Comparison of ENCODE assay signal across 8 mouse cellular contexts in the genomic region with DNA sequence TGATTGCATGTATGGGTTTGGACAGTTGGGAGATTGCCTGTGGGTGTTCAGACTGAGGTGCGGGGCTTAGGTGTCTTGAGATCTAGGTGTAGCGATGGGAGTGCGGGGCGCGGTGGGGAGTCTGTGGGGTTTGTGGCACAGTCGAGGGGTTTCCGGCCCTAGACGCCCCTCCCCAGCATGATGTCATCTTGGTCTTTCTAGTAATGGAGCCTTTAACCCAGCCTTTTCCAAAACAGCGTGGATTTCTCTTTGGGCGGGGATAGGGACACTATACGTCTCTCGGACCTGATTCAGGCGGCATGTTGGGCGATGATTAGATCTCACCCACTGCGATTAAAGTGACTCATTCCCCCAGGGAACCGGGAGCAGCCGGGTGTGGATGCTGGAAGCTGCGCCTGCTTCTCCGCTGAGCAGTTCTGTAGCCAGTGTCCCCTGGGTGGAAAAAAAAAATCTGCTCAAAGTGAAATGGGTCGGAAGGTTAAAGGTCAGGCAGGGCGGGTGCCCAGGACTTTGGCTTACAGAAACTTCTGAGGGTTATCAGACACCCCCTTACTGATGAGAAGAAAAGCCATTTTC. TPM values are rescaled to one million over a fixed set of nuclear protein-coding genes. Genes with fewer than 3 reads are reported as not detected.
DNase-seq lines count a peak whose midpoint lies in the region; ATAC-seq and TF ChIP-seq lines count a peak whose summit lies in the region.

No protein-coding gene starts in this region.

- no peak for DNase-seq in ES-E14 (ENCODE audit: low read depth, low spot score)
- peak; percentile 61 for DNase-seq in c-Kit-positive CD71-positive TER-119-positive erythroid progenitor cells, embryonic 14.5 days (ENCODE audit: low spot score)
- DNase-seq in forebrain, embryonic 14.5 days (ENCODE audit: low spot score), result peak; percentile 67
- DNase-seq in heart, postnatal 10 days, result peak; percentile 60 to 63
- peak; percentile 79 to 84 for DNase-seq in kidney, postnatal 36 days
- DNase-seq in lung, adult 2 months, result peak; percentile 49
- DNase-seq in retina, postnatal 1 day, result peak; percentile 59
- peak; percentile 38 for DNase-seq in urinary bladder, postnatal 25 days (ENCODE audit: low spot score)

- intact Hi-C loops in heart, postnatal 10 days (cut with DNase I), result no loop called here

- peak; percentile 17 for ATAC-seq in forebrain, embryonic 14.5 days

- TF ChIP-seq CTCF in lung, adult 2 months (IDR thresholded peaks at IDR 0.05; ENCODE audit: insufficient read depth, low read length), result no peak

- peaks cover 0 to 6% of the 10 kb centered on the region in 2 experiments; a peak in 1 of 4 replicates for H3K4me1 ChIP-seq in ES-E14 (ENCODE audit: control insufficient read depth in 2 of 2, insufficient read depth in 2 of 2, low read length in 2 of 2, poor library complexity in 1 of 2)
- H3K4me1 ChIP-seq in forebrain, embryonic 14.5 days (ENCODE audit: control insufficient read depth, insufficient read depth, low read length), result peaks cover 15% of the 10 kb centered on the region; the same call in 1 of the 2 replicates
- peaks cover 11% of the 10 kb centered on the region for H3K4me1 ChIP-seq in lung, adult 2 months (ENCODE audit: control insufficient read depth, insufficient read depth, low read length)

- H3K36me3 ChIP-seq in ES-E14 (ENCODE audit: control insufficient read depth, insufficient read depth, low read length, poor library complexity, severe bottlenecking), result peaks cover 3% of the 10 kb centered on the region; the same call in 1 of the 2 replicates
- peaks cover 8% of the 10 kb centered on the region; the same call in 1 of the 2 replicates for H3K36me3 ChIP-seq in forebrain, embryonic 14.5 days (ENCODE audit: control insufficient read depth, insufficient read depth, low read length)

- H3K9me3 ChIP-seq in ES-E14 (ENCODE audit: control insufficient read depth, insufficient read depth, low read depth, low read length), result no peaks in the 10 kb centered on the region
- no peaks in the 10 kb centered on the region for H3K9me3 ChIP-seq in forebrain, embryonic 14.5 days (replicated peaks; ENCODE audit: control insufficient read depth, low read length)

- H3K4me2 ChIP-seq in forebrain, embryonic 14.5 days (ENCODE audit: low read length), result peak overlapping the region; percentile 82

- H3K27me3 ChIP-seq in forebrain, embryonic 14.5 days (replicated peaks; ENCODE audit: control insufficient read depth, insufficient read depth, low read length), result no peaks in the 10 kb centered on the region

- WGBS in forebrain, embryonic 14.5 days, result 2% methylated on average over 21 of the region's 21 CpGs
- 2% methylated on average over 21 of the region's 21 CpGs for WGBS in lung, adult 2 months

- in situ Hi-C loops in ES-E14 (cut with MboI; ENCODE audit: low sequenced_read_pairs in 2 of 2, unreplicated experiment in 2 of 2), result no loop called here

- peak overlapping the region; percentile 99 for H3K9ac ChIP-seq in ES-E14 (ENCODE audit: insufficient read depth, low read depth, low read length, poor library complexity, severe bottlenecking)
- peak overlapping the region; percentile 95 for H3K9ac ChIP-seq in forebrain, embryonic 14.5 days (ENCODE audit: low read length)

- peak overlapping the region; percentile 87 to 99 for H3K4me3 ChIP-seq in ES-E14 (ENCODE audit: insufficient read depth in 1 of 2, low read depth in 1 of 2, low read length in 2 of 2, poor library complexity in 1 of 2, severe bottlenecking in 1 of 2)
- peak overlapping the region; percentile 100 for H3K4me3 ChIP-seq in forebrain, embryonic 14.5 days (ENCODE audit: low read depth, low read length)
- peak overlapping the region; percentile 88 for H3K4me3 ChIP-seq in lung, adult 2 months (replicated peaks; ENCODE audit: extremely low read depth, low read depth, low read length)

- peak overlapping the region; percentile 63; the same call in 1 of the 2 replicates for H3K27ac ChIP-seq in ES-E14 (ENCODE audit: insufficient read depth, low read depth, low read length, poor library complexity, severe bottlenecking)
- no peak overlapping the region for H3K27ac ChIP-seq in forebrain, embryonic 14.5 days (ENCODE audit: low read depth, low read length)

- TF ChIP-seq POLR2A in lung, adult 2 months (IDR thresholded peaks at IDR 0.05; ENCODE audit: borderline replicate concordance, extremely low read depth, low read depth, low read length), result no peak

TF ChIP-seq in ES-E14, 5 proteins besides CTCF, POLR2A, EP300 and RAD21:
- no peak for TF ChIP-seq CHD2 (IDR thresholded peaks at IDR 0.05; ENCODE audit: low read depth, low read length)
- no peak for TF ChIP-seq MAFK (IDR thresholded peaks at IDR 0.05; ENCODE audit: insufficient read depth, low read depth, low read length)
- TF ChIP-seq ZNF384 (IDR thresholded peaks at IDR 0.05; ENCODE audit: low read depth, low read length), result no peak

RNA-seq across cellular contexts. Expression of a gene that starts 1.0 kb away (rescaled TPM):
- total RNA-seq in ES-E14 (2012; rRNA removed), result 98.8 and 103 TPM in 2 replicates
- polyA plus RNA-seq in forebrain, embryonic 14.5 days (2014; fragmentation: Nextera tagmentation; extraction: Ambion mirVana), result 72.4 and 83.6 TPM in 2 replicates
- 10 to 100 TPM; 60.4 to 60.9 TPM for total RNA-seq in heart, postnatal 10 days (2021)
- 46.3 and 58.1 TPM in 2 replicates for polyA plus RNA-seq in lung, adult 2 months (2012; rRNA removed)

RNA-seq across cellular contexts. Expression of a gene that starts 23.3 kb away (rescaled TPM):
- total RNA-seq in ES-E14 (2012; rRNA removed), result 30.1 and 46.1 TPM in 2 replicates
- 32.7 and 37.1 TPM in 2 replicates for polyA plus RNA-seq in forebrain, embryonic 14.5 days (2014; fragmentation: Nextera tagmentation; extraction: Ambion mirVana)
- 10 to 100 TPM; 32.7 to 37.3 TPM for total RNA-seq in heart, postnatal 10 days (2021)
- 19.6 and 20.4 TPM in 2 replicates for polyA plus RNA-seq in lung, adult 2 months (2012; rRNA removed)
